Mouse (Mus musculus) lung, embryonic 14.5 days (tissue): ENCODE data around the gene Mrpl21. TPM values are rescaled to one million over a fixed set of nuclear protein-coding genes. Genes with fewer than 3 reads are reported as not detected.

ENCODE experiments used
- ATAC-seq: fragments of 200-750 bp; cut with Nextera tagmentation; 2 replicates; pipeline ENCODE4 v1.8.0; 2017; ENCODE audit warnings: mild to moderate bottlenecking, moderate TSS enrichment, moderate library complexity; ENCODE audit not compliant: insufficient read depth
- DNase-seq: peaks from one replicate; pipeline ENCODE4 v3.0.0-alpha.2; 2015
- H3K27ac ChIP-seq: fragments of 300-500 bp; sonication (generic); 2 replicates; pipeline ENCODE4 v1.5.1; 2014; ENCODE audit warnings: low read depth, mild to moderate bottlenecking, moderate library complexity
- H3K27me3 ChIP-seq: fragments of 300-500 bp; sonication (generic); 2 replicates; pipeline ENCODE4 v1.6.1; 2014; ENCODE audit warnings: low read length, control low read depth; ENCODE audit not compliant: insufficient read depth
- H3K36me3 ChIP-seq: fragments of 300-500 bp; sonication (generic); 2 replicates; pipeline ENCODE4 v1.6.1; 2014; ENCODE audit warnings: control low read depth; ENCODE audit not compliant: insufficient read depth
- H3K4me1 ChIP-seq: fragments of 300-500 bp; sonication (generic); 2 replicates; pipeline ENCODE4 v1.6.1; 2014; ENCODE audit warnings: antibody characterized with exemption, control low read depth; ENCODE audit not compliant: insufficient read depth
- H3K4me2 ChIP-seq: fragments of 300-500 bp; sonication (generic); 2 replicates; pipeline ENCODE4 v1.6.1; 2014; ENCODE audit warnings: mild to moderate bottlenecking
- H3K4me3 ChIP-seq: fragments of 300-500 bp; sonication (generic); 2 replicates; pipeline ENCODE4 v1.5.1; 2014; ENCODE audit warnings: low read depth, low read length
- H3K9ac ChIP-seq: fragments of 300-500 bp; sonication (generic); 2 replicates; pipeline ENCODE4 v1.6.1; 2014
- H3K9me3 ChIP-seq: fragments of 300-500 bp; sonication (generic); 2 replicates; pipeline ENCODE4 v1.6.1; 2016; ENCODE audit warnings: low read depth, low read length, control low read depth
- CTCF ChIP-seq: IDR thresholded peaks from 2 replicates; pipeline ENCODE4 v1.5.1; 2016; ENCODE audit warnings: antibody characterized with exemption, low read depth
- WGBS: fragments of 180-500 bp; shearing (Covaris S2); extraction: QIAGEN DNeasy Blood & Tissue Kit; methylation state at CpG from one replicate; pipeline ENCODE4 v1.1.7; 2014; 5-methylcytosine and 5-hydroxymethylcytosine counted together
- polyA plus RNA-seq: library from polyadenylated mRNA; unstranded; fragments of >200 nt; fragmentation: Nextera tagmentation; extraction: Ambion mirVana; gene quantifications from 2 replicates; pipeline ENCODE4 v1.2.1, GENCODE M21; 2014

Gene Mrpl21
- polyA plus RNA-seq, 1 experiment from 2014 or later = 127 TPM

DNA sequence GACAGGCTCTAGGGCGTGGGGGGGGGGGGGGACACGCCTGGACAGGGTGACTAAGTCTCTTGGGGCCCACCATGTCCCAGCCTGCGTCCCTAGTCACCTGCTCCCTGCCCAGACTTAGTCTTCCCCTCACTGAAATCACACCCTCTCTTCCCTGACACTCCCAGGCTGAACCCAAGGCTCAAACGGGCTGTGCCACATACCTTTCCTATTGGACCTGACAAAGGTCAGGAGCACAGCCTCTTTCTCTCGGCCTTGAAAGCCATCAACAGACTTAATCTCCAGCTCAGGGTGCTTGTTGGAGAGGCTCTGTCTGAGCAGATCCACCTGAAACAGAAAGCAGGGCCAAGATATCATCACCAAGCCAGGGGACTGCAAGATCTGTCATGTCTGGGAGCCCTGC, 16.6 kb upstream of the Mrpl21 start:
- no peaks in the 10 kb centered on the region for H3K9me3 ChIP-seq
- no peaks in the 10 kb centered on the region for H3K4me1 ChIP-seq
- no peaks in the 10 kb centered on the region for H3K27me3 ChIP-seq
- peaks cover 91% of the 10 kb centered on the region for H3K36me3 ChIP-seq
- H3K4me2 ChIP-seq = no peak overlapping the region
- WGBS = 83% methylated on average over 4 of the region's 5 CpGs
- H3K27ac ChIP-seq = no peak overlapping the region
- H3K9ac ChIP-seq = no peak overlapping the region
- no peak for DNase-seq
- no peak overlapping the region for H3K4me3 ChIP-seq
- no peak for ATAC-seq
- no peak for TF ChIP-seq CTCF

DNA sequence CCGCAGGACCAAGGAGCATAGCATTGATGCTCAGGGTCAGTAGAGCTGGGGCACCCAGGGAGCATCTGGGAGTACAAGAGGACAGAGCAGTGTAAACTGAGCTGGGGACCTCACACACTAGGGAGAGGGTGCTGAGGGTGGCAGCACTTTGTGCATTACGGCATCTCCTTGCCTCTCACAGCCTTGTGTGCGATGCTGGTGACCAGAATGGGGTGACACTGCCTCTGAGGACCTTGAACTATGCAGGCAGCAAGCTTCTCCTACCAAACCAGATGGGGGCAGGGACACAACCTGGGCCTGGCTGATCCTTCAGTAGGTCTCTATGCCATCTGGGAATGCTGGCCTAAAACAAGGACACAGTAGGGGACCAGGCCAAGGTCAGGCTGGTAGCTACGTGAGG, 16.0 kb upstream of the Mrpl21 start:
- H3K27me3 ChIP-seq = no peaks in the 10 kb centered on the region
- ATAC-seq (no peak), DNase-seq (no peak)
- no peaks in the 10 kb centered on the region for H3K4me1 ChIP-seq
- no peak overlapping the region for H3K4me3 ChIP-seq
- no peaks in the 10 kb centered on the region for H3K9me3 ChIP-seq
- peaks cover 91% of the 10 kb centered on the region for H3K36me3 ChIP-seq
- no peak overlapping the region for H3K4me2 ChIP-seq
- no peak overlapping the region for H3K27ac ChIP-seq
- WGBS = 87% methylated on average over 4 of the region's 4 CpGs
- no peak overlapping the region for H3K9ac ChIP-seq
- TF ChIP-seq CTCF = no peak

DNA sequence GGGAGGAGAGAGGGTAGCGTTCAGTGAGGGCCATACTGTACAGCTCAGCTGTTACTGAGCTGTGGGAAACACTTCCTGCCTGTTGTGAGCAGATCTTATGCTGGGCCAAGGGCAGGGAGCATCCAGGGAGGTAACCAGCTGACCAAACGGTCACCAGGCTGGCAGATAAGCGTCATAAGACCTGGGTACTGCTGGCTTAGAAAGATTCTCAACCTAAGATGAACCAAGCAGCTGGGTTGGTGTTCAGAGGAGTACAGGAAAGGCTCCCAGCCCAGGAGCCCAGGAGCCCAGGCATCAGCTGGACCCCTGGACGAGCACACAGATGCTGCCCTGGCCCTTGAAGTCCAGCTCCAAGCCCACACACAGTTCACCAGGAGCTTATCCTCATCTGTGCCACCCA, 15.4 kb upstream of the Mrpl21 start:
- ATAC-seq = no peak
- Histone ChIP-seq H3K9ac (no peak overlapping the region), H3K27me3 (no peaks in the 10 kb centered on the region), H3K36me3 (peaks cover 87% of the 10 kb centered on the region), H3K27ac (no peak overlapping the region), H3K9me3 (no peaks in the 10 kb centered on the region), H3K4me3 (no peak overlapping the region), H3K4me1 (no peaks in the 10 kb centered on the region), H3K4me2 (no peak overlapping the region)
- no peak for TF ChIP-seq CTCF
- DNase-seq = no peak
- WGBS = 94% methylated on average over 4 of the region's 4 CpGs

DNA sequence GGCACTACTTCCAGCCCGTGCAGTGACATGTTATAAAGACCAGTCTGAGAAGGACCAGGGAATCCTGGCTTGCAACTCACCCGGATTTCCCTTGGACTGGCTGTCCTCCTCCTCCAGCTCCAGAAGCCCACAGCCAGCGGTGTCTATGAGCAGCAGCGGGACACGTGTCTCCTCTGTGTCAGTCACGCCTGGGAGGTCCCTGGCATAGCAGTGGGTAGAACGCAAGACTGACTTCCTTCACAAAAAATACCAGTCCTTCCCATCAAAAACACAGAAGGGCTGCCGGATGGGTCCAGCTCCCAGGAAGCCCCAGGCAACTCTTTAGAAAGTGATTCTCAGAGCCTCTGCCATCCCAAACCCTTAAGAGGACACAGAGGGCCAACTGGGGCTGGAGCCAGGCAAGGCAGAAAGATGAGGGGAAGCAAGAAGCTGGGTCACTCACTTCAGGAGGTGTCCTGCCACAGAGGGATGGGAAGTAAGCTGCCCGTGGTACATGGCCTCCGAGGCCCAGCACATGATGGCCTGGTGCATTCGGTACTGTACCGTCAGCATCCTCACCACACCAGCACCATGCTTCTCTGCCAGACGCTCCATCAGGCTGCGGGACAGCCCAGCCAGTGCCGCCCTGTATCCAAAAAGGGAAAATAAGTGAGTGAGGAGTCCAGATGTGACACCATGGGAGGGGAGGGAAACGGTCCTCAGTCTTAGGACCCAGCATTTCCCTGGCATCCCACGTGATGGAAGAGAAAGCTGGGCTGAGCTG, 14.3 kb upstream of the Mrpl21 start:
- Histone ChIP-seq H3K27ac (no peak overlapping the region), H3K27me3 (no peaks in the 10 kb centered on the region), H3K4me3 (no peak overlapping the region), H3K36me3 (peaks cover 90% of the 10 kb centered on the region), H3K9ac (no peak overlapping the region), H3K9me3 (no peaks in the 10 kb centered on the region), H3K4me1 (no peaks in the 10 kb centered on the region), H3K4me2 (no peak overlapping the region)
- WGBS = 92% methylated on average over 17 of the region's 17 CpGs
- no peak for TF ChIP-seq CTCF
- ATAC-seq (no peak), DNase-seq (no peak)

DNA sequence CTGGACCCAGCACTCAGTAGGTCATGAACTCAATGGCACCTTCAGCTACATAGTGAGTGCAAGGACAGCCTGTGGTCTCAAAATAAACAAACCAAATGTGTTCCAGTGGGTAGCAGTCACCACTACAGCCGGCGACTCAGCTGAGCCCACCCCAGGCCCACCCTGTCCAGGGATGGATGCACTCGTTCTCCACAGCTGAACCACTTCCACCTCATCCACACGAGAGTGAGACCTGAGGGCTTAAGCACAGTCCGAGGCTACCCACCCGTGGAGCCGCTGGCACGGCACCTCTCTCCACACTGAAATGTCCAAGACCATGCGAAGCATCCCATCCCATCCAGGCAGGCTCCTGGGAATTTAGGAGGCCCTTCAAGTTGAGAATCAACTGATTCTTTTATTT, 13.4 kb upstream of the Mrpl21 start:
- Histone ChIP-seq H3K4me2 (no peak overlapping the region), H3K9ac (no peak overlapping the region), H3K4me1 (no peaks in the 10 kb centered on the region), H3K27ac (no peak overlapping the region), H3K9me3 (no peaks in the 10 kb centered on the region), H3K4me3 (no peak overlapping the region), H3K36me3 (peaks cover 91% of the 10 kb centered on the region), H3K27me3 (no peaks in the 10 kb centered on the region)
- DNase-seq (no peak), ATAC-seq (no peak)
- TF ChIP-seq CTCF = no peak
- WGBS = 83% methylated on average over 9 of the region's 9 CpGs

DNA sequence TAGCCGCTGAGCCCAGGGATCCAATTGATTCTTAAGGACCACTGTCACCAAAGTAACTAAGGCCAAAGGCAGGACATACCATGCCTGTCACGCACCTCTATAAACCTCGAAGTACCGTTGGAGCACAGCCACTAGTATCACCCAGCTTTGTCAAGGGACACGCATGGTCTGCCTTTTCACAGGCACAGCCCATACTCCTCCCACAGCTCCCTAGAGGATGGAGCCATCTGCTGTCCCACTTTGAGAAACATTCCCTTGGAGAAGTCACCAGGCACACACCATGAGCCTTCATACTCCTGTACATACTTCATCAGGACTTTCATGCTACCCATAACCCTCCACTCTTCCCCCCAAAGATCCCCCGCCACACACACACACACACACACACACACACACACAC, 12.9 kb upstream of the Mrpl21 start:
- TF ChIP-seq CTCF = no peak
- Histone ChIP-seq H3K4me1 (no peaks in the 10 kb centered on the region), H3K27me3 (no peaks in the 10 kb centered on the region), H3K27ac (no peak overlapping the region), H3K9ac (no peak overlapping the region), H3K36me3 (peaks cover 90% of the 10 kb centered on the region), H3K4me2 (no peak overlapping the region), H3K4me3 (no peak overlapping the region), H3K9me3 (no peaks in the 10 kb centered on the region)
- WGBS = 90% methylated on average over 6 of the region's 6 CpGs
- ATAC-seq (no peak), DNase-seq (no peak)

DNA sequence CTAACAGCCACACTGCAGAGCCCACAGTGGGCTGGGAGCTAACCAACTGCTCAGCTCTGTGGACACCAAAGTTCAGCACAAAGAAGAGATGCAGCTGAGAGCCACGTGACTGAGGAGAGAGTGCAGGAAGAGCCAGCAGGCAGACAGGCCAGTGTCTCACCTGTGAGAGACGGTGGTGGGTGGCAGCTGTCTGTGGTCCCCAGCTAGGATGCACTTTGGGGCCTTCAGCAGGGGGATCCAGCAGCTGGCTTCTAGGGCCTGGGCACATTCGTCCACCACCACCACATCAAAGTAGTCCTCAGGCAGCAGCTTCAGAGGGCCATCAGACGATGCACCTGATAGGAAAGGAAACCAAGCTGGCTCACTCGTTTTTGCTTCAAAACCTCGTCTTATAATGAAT, 11.3 kb upstream of the Mrpl21 start:
- TF ChIP-seq CTCF = no peak
- Histone ChIP-seq H3K4me3 (no peak overlapping the region), H3K27ac (no peak overlapping the region), H3K9me3 (no peaks in the 10 kb centered on the region), H3K9ac (no peak overlapping the region), H3K36me3 (peaks cover 84% of the 10 kb centered on the region), H3K4me2 (no peak overlapping the region), H3K27me3 (no peaks in the 10 kb centered on the region), H3K4me1 (no peaks in the 10 kb centered on the region)
- DNase-seq (no peak), ATAC-seq (no peak)
- 82% methylated on average over 6 of the region's 6 CpGs for WGBS

DNA sequence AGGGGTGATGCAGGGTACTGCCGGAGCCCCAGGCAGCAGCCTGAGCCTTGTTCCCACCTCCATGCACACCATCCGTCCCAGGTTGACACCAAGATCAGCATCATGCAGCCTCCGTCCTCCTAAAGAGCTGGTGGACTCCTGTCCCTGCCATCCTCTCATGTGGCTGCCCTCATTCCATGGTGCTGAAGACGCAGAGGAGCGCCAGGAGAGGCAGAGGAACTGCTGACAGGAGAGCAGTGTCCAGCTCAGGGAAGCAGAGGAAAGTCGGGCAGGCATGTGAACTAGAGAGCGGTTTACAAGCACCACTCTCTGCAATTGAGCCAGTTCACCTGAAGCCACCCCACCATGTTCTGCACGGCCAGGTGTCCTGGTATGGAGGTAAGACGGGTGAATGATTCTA, 9.4 kb upstream of the Mrpl21 start:
- DNase-seq = no peak
- Histone ChIP-seq H3K4me1 (no peaks in the 10 kb centered on the region), H3K27me3 (no peaks in the 10 kb centered on the region), H3K36me3 (peaks cover 84% of the 10 kb centered on the region), H3K4me2 (no peak overlapping the region), H3K27ac (no peak overlapping the region), H3K4me3 (no peak overlapping the region), H3K9ac (no peak overlapping the region), H3K9me3 (no peaks in the 10 kb centered on the region)
- no peak for ATAC-seq
- no peak for TF ChIP-seq CTCF
- 91% methylated on average over 9 of the region's 9 CpGs for WGBS
